Mouse (Mus musculus) liver, embryonic 14.5 days (tissue): ENCODE measurements around the gene Plch1.

Experiments
- CTCF ChIP-seq: IDR thresholded peaks from 2 replicates; pipeline ENCODE4 v1.5.1; 2016; ENCODE audit warnings: antibody characterized with exemption, low read depth, control low read depth
- EP300 ChIP-seq: IDR thresholded peaks from 2 replicates; pipeline ENCODE4 v1.6.1; 2016; ENCODE audit warnings: antibody characterized with exemption, low read depth

GRCm38 (mm10) chr3:63805496-63805895 is 93.8 kb downstream of the Plch1 start:
- TF ChIP-seq CTCF: no peak
- TF ChIP-seq EP300: no peak
